Mouse (Mus musculus) ES-E14 (cell line): Measurements from ENCODE around the gene Tubgcp2.
A peak's percentile ranks its signal among the peaks of the same experiment; 100 is the strongest.

Experiments used
- CHD2 ChIP-seq: IDR thresholded peaks from 2 replicates; pipeline ENCODE4 v1.6.1; 2014; ENCODE audit warnings: mild to moderate bottlenecking, low read depth, low read length, inconsistent platforms
- HCFC1 ChIP-seq: IDR thresholded peaks from 2 replicates; pipeline ENCODE4 v1.6.1; 2012; ENCODE audit warnings: low read length, inconsistent platforms, borderline replicate concordance; ENCODE audit not compliant: insufficient read depth
- MAFK ChIP-seq: IDR thresholded peaks from 2 replicates; pipeline ENCODE4 v1.6.1; 2014; ENCODE audit warnings: mild to moderate bottlenecking, low read depth, low read length, inconsistent platforms; ENCODE audit not compliant: insufficient read depth
- ZC3H11A ChIP-seq: IDR thresholded peaks from 2 replicates; pipeline ENCODE4 v1.6.1; 2012; ENCODE audit warnings: low read depth, mild to moderate bottlenecking, inconsistent platforms, low read length, borderline replicate concordance
- ZNF384 ChIP-seq: IDR thresholded peaks from 2 replicates; pipeline ENCODE4 v1.6.1; 2012; ENCODE audit warnings: low read depth, low read length, inconsistent platforms

GRCm38 (mm10) chr7:140036281-140037170, at the start of gene Tubgcp2, which contains the start of gene Zfp511:
- TF ChIP-seq ZNF384 (no peak), HCFC1 (0 out of 2 replicates have a peak, but pooled peaks have one; percentile 57), MAFK (no peak), ZC3H11A (no peak), CHD2 (peak; percentile 44; the same call in 1 of the 2 replicates)
